Mouse (Mus musculus) intestine, embryonic 15.5 days (tissue): Measurements from ENCODE around the gene Tsen2. TPM values are rescaled to one million over a fixed set of nuclear protein-coding genes. Genes with fewer than 3 reads are reported as not detected.

Experiments used
- ATAC-seq: fragments of 200-750 bp; cut with Nextera tagmentation; 2 replicates; pipeline ENCODE4 v1.8.0; 2017; ENCODE audit warnings: moderate TSS enrichment, moderate library complexity
- H3K27ac ChIP-seq: fragments of 300-500 bp; sonication (generic); 2 replicates; pipeline ENCODE4 v1.5.1; 2015; ENCODE audit warnings: mild to moderate bottlenecking, inconsistent platforms
- H3K27me3 ChIP-seq: fragments of 300-500 bp; sonication (generic); replicated peaks from 2 replicates; pipeline ENCODE4 v1.6.1; 2015; ENCODE audit warnings: inconsistent platforms
- H3K36me3 ChIP-seq: fragments of 300-500 bp; sonication (generic); 2 replicates; pipeline ENCODE4 v1.6.1; 2015; ENCODE audit warnings: inconsistent platforms
- H3K4me1 ChIP-seq: fragments of 300-500 bp; sonication (generic); replicated peaks from 2 replicates; pipeline ENCODE4 v1.6.1; 2015; ENCODE audit warnings: inconsistent platforms
- H3K4me2 ChIP-seq: fragments of 300-500 bp; sonication (generic); replicated peaks from 2 replicates; pipeline ENCODE4 v1.6.1; 2015; ENCODE audit warnings: mild to moderate bottlenecking, inconsistent platforms
- H3K4me3 ChIP-seq: fragments of 300-500 bp; sonication (generic); replicated peaks from 2 replicates; pipeline ENCODE4 v1.5.1; 2015; ENCODE audit warnings: inconsistent platforms
- H3K9ac ChIP-seq: fragments of 300-500 bp; sonication (generic); 2 replicates; pipeline ENCODE4 v1.6.1; 2015; ENCODE audit warnings: inconsistent platforms
- H3K9me3 ChIP-seq: fragments of 300-500 bp; sonication (generic); 2 replicates; pipeline ENCODE4 v1.6.1; 2016; ENCODE audit warnings: inconsistent platforms
- WGBS: fragments of 180-500 bp; shearing (Covaris S2); methylation state at CpG from one replicate; pipeline ENCODE4 v1.1.7; 2015; 5-methylcytosine and 5-hydroxymethylcytosine counted together
- polyA plus RNA-seq: library from polyadenylated mRNA; unstranded; fragments of >200 nt; fragmentation: Nextera tagmentation; extraction: Ambion mirVana; gene quantifications from 2 replicates; pipeline ENCODE4 v1.2.1, GENCODE M21; 2015

The Tsen2 gene
- polyA plus RNA-seq, 1 experiment from 2014 or later: 26.9 TPM

GRCm38 (mm10) chr6:115519275-115519699, 25.2 kb upstream of the Tsen2 start:
- Histone ChIP-seq H3K4me1 (peaks cover 22% of the 10 kb centered on the region), H3K4me2 (no peak overlapping the region; the same call in 1 of the 2 replicates), H3K9me3 (no peaks in the 10 kb centered on the region), H3K27me3 (no peaks in the 10 kb centered on the region), H3K36me3 (no peaks in the 10 kb centered on the region), H3K27ac (0 out of 2 replicates have a peak overlapping the region, but pooled peaks have one; percentile 44), H3K4me3 (no peak overlapping the region), H3K9ac (no peak overlapping the region)
- ATAC-seq: peak; percentile 82
- WGBS: 62% methylated on average over 12 of the region's 12 CpGs

GRCm38 (mm10) chr6:115521923-115522322, 22.5 kb upstream of the Tsen2 start:
- no peak for ATAC-seq
- WGBS: 77% methylated on average over 1 of the region's 1 CpGs

GRCm38 (mm10) chr6:115522691-115523146, 21.7 kb upstream of the Tsen2 start:
- Histone ChIP-seq H3K36me3 (no peaks in the 10 kb centered on the region), H3K27me3 (no peaks in the 10 kb centered on the region), H3K9me3 (no peaks in the 10 kb centered on the region), H3K4me2 (no peak overlapping the region), H3K27ac (no peak overlapping the region), H3K4me3 (no peak overlapping the region), H3K9ac (no peak overlapping the region), H3K4me1 (peaks cover 27% of the 10 kb centered on the region)
- ATAC-seq: peak; percentile 60
- 55% methylated on average over 6 of the region's 6 CpGs for WGBS

More at GRCm38 (mm10) chr6:115521923-115522322, 22.5 kb upstream of the Tsen2 start:
- Histone ChIP-seq H3K4me3 (no peak overlapping the region), H3K36me3 (no peaks in the 10 kb centered on the region), H3K27ac (no peak overlapping the region), H3K27me3 (no peaks in the 10 kb centered on the region), H3K4me2 (no peak overlapping the region), H3K9me3 (no peaks in the 10 kb centered on the region), H3K4me1 (peaks cover 27% of the 10 kb centered on the region), H3K9ac (no peak overlapping the region)

GRCm38 (mm10) chr6:115523201-115523600, 21.3 kb upstream of the Tsen2 start:
- H3K4me3 ChIP-seq: no peak overlapping the region
- H3K4me2 ChIP-seq: no peak overlapping the region
- no peak for ATAC-seq
- no peaks in the 10 kb centered on the region for H3K9me3 ChIP-seq
- no peaks in the 10 kb centered on the region for H3K27me3 ChIP-seq
- H3K36me3 ChIP-seq: no peaks in the 10 kb centered on the region
- 60% methylated on average over 9 of the region's 9 CpGs for WGBS
- peaks cover 27% of the 10 kb centered on the region for H3K4me1 ChIP-seq
- H3K9ac ChIP-seq: no peak overlapping the region
- H3K27ac ChIP-seq: no peak overlapping the region

GRCm38 (mm10) chr6:115524449-115524990, 19.9 kb upstream of the Tsen2 start:
- 54% methylated on average over 9 of the region's 9 CpGs for WGBS
- ATAC-seq: no peak

GRCm38 (mm10) chr6:115527418-115527817, 17.0 kb upstream of the Tsen2 start:
- no peak overlapping the region for H3K27ac ChIP-seq
- no peak overlapping the region for H3K9ac ChIP-seq
- H3K27me3 ChIP-seq: no peaks in the 10 kb centered on the region
- H3K4me3 ChIP-seq: no peak overlapping the region
- peaks cover 20% of the 10 kb centered on the region for H3K4me1 ChIP-seq
- no peak for ATAC-seq
- WGBS: 77% methylated on average over 3 of the region's 3 CpGs
- no peak overlapping the region for H3K4me2 ChIP-seq
- H3K9me3 ChIP-seq: no peaks in the 10 kb centered on the region
- no peaks in the 10 kb centered on the region for H3K36me3 ChIP-seq

More at GRCm38 (mm10) chr6:115524449-115524990, 19.9 kb upstream of the Tsen2 start:
- Histone ChIP-seq H3K36me3 (no peaks in the 10 kb centered on the region), H3K9me3 (no peaks in the 10 kb centered on the region), H3K9ac (no peak overlapping the region), H3K27ac (no peak overlapping the region), H3K4me2 (no peak overlapping the region), H3K27me3 (no peaks in the 10 kb centered on the region), H3K4me3 (no peak overlapping the region), H3K4me1 (peaks cover 23% of the 10 kb centered on the region)

- H3K27ac ChIP-seq: no peak overlapping the region
- no peak overlapping the region for H3K9ac ChIP-seq
- H3K9me3 ChIP-seq: no peaks in the 10 kb centered on the region
- H3K4me3 ChIP-seq: no peak overlapping the region
- no peaks in the 10 kb centered on the region for H3K27me3 ChIP-seq
- H3K4me1 ChIP-seq: peaks cover 11% of the 10 kb centered on the region; the same call in 1 of the 2 replicates
- H3K4me2 ChIP-seq: no peak overlapping the region
- no peak for ATAC-seq
- no peaks in the 10 kb centered on the region for H3K36me3 ChIP-seq
- WGBS: 88% methylated on average over 4 of the region's 4 CpGs
Measured at GRCm38 (mm10) chr6:115528372-115528771, 16.1 kb upstream of the Tsen2 start.

- no peak overlapping the region for H3K9ac ChIP-seq
- no peaks in the 10 kb centered on the region for H3K27me3 ChIP-seq
- H3K4me1 ChIP-seq: no peaks in the 10 kb centered on the region
- H3K4me2 ChIP-seq: no peak overlapping the region
- 60% methylated on average over 7 of the region's 7 CpGs for WGBS
- no peaks in the 10 kb centered on the region for H3K9me3 ChIP-seq
- H3K4me3 ChIP-seq: no peak overlapping the region
- ATAC-seq: no peak
- 0 out of 2 replicates have a peak overlapping the region, but pooled peaks have one; percentile 36 for H3K27ac ChIP-seq
- H3K36me3 ChIP-seq: no peaks in the 10 kb centered on the region
Measured at GRCm38 (mm10) chr6:115534617-115535016, 9.8 kb upstream of the Tsen2 start.

GRCm38 (mm10) chr6:115536169-115536568, 8.3 kb upstream of the Tsen2 start:
- Histone ChIP-seq H3K36me3 (no peaks in the 10 kb centered on the region), H3K9ac (no peak overlapping the region), H3K4me1 (no peaks in the 10 kb centered on the region), H3K9me3 (no peaks in the 10 kb centered on the region), H3K27me3 (no peaks in the 10 kb centered on the region), H3K4me2 (no peak overlapping the region), H3K27ac (no peak overlapping the region), H3K4me3 (no peak overlapping the region)
- WGBS: 78% methylated on average over 4 of the region's 4 CpGs
- no peak for ATAC-seq

GRCm38 (mm10) chr6:115538645-115539429, 5.6 kb upstream of the Tsen2 start:
- no peaks in the 10 kb centered on the region for H3K36me3 ChIP-seq
- 19% methylated on average over 26 of the region's 26 CpGs for WGBS
- peak overlapping the region; percentile 64 for H3K4me2 ChIP-seq
- ATAC-seq: peak; percentile 89
- peak overlapping the region; percentile 36 for H3K9ac ChIP-seq
- no peak overlapping the region for H3K4me3 ChIP-seq
- H3K27me3 ChIP-seq: no peaks in the 10 kb centered on the region
- peak overlapping the region; percentile 33; the same call in 1 of the 2 replicates for H3K27ac ChIP-seq
- H3K9me3 ChIP-seq: no peaks in the 10 kb centered on the region
- H3K4me1 ChIP-seq: peaks cover 10% of the 10 kb centered on the region

GRCm38 (mm10) chr6:115541676-115542275, 2.7 kb upstream of the Tsen2 start:
- Histone ChIP-seq H3K9me3 (no peaks in the 10 kb centered on the region), H3K4me1 (peaks cover 13% of the 10 kb centered on the region), H3K4me3 (no peak overlapping the region), H3K36me3 (no peaks in the 10 kb centered on the region), H3K27me3 (no peaks in the 10 kb centered on the region), H3K4me2 (no peak overlapping the region), H3K27ac (peak overlapping the region; percentile 59; the same call in 1 of the 2 replicates), H3K9ac (no peak overlapping the region)
- ATAC-seq: no peak; the same call in 1 of the 2 replicates
- 33% methylated on average over 6 of the region's 6 CpGs for WGBS

GRCm38 (mm10) chr6:115542341-115542740, 2.1 kb upstream of the Tsen2 start:
- H3K9ac ChIP-seq: no peak overlapping the region
- no peak overlapping the region for H3K27ac ChIP-seq
- no peaks in the 10 kb centered on the region for H3K27me3 ChIP-seq
- no peaks in the 10 kb centered on the region for H3K9me3 ChIP-seq
- 55% methylated on average over 3 of the region's 3 CpGs for WGBS
- no peak for ATAC-seq
- no peaks in the 10 kb centered on the region for H3K36me3 ChIP-seq
- H3K4me2 ChIP-seq: no peak overlapping the region
- H3K4me1 ChIP-seq: peaks cover 13% of the 10 kb centered on the region
- H3K4me3 ChIP-seq: no peak overlapping the region
